Mouse (Mus musculus): ENCODE measurements around the gene Sult2a1.
"Not testable (repeated sequence)": the region's sequence is repeated elsewhere in the genome, so short reads cannot be mapped to it uniquely, and the experiment has no call there.

The Sult2a1 gene

DNA sequence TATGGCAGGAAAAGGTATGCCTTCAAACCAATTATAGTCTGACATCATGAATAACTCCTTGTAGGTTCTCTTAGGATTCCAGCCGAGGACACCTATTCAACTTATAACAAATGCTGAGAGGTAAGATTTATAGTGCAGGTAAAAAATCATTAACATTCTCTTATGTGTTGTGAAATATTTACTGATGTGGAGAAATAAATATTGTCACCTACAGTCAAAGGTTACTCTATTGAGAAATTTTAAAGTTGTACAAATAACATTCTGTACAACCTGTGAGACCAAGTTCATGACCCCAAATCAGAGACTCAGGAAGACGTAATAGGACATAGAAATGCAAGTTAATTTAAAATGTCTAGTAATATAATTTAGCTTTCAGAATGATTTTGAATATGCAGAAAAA, at the start of gene Sult2a1:
Gene Sult2a1 (minus strand): TSS at position 101 of the 400 bp plus-strand sequence.
- not testable (repeated sequence) for DNase-seq (ENCODE audit: low spot score in 2 of 2)

DNA sequence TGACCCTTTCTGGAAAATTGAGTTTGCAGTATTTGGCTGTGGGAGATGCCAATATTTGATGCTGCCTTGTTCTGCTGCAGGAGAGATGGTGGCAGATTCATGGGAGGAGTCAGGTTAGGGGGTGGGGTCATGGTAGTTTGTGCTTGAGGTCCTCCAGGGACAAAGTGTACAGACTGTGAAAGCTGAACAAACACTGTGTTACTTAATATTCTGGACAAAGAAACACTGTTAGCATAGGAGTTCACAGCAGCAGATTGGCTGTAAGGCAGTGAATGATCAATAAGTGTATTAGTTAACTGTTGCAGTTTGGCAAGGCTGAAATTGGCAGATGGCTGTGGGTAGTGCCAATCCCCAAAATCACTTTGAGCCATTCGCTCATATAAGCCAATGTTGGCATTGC, 23.3 kb downstream of the Sult2a1 start:
- no peak for DNase-seq (ENCODE audit: low spot score in 2 of 2)

All from spleen, postnatal 10 days (tissue).